Mouse (Mus musculus) stomach, embryonic 14.5 days (tissue): ENCODE data around the gene Vmn2r89. TPM values are rescaled to one million over a fixed set of nuclear protein-coding genes. Genes with fewer than 3 reads are reported as not detected.

ENCODE experiments used
- ATAC-seq: fragments of 200-750 bp; cut with Nextera tagmentation; 2 replicates; pipeline ENCODE4 v1.8.0; 2017; ENCODE audit warnings: low read depth, moderate TSS enrichment; ENCODE audit not compliant: insufficient number of reproducible peaks, insufficient read depth, low FRiP score
- H3K27ac ChIP-seq: fragments of 300-500 bp; sonication (generic); 2 replicates; pipeline ENCODE4 v1.5.1; 2014; ENCODE audit warnings: mild to moderate bottlenecking, low read length, moderate library complexity, mixed read lengths
- H3K27me3 ChIP-seq: fragments of 300-500 bp; sonication (generic); 2 replicates; pipeline ENCODE4 v1.6.1; 2014; ENCODE audit warnings: low read length, control low read depth, mixed read lengths; ENCODE audit not compliant: control insufficient read depth, insufficient read depth
- H3K36me3 ChIP-seq: fragments of 300-500 bp; sonication (generic); 2 replicates; pipeline ENCODE4 v1.6.1; 2014; ENCODE audit warnings: mild to moderate bottlenecking, control low read depth, low read length, moderate library complexity, mixed read lengths; ENCODE audit not compliant: control insufficient read depth, insufficient read depth
- H3K4me1 ChIP-seq: fragments of 300-500 bp; sonication (generic); 2 replicates; pipeline ENCODE4 v1.6.1; 2014; ENCODE audit warnings: low read length, control low read depth, mixed read lengths; ENCODE audit not compliant: control insufficient read depth, insufficient read depth
- H3K4me2 ChIP-seq: fragments of 300-500 bp; sonication (generic); replicated peaks from 2 replicates; pipeline ENCODE4 v1.6.1; 2014; ENCODE audit warnings: low read depth, low read length, control low read depth
- H3K4me3 ChIP-seq: fragments of 300-500 bp; sonication (generic); 2 replicates; pipeline ENCODE4 v1.5.1; 2014; ENCODE audit warnings: low read depth, low read length, control low read depth
- H3K9ac ChIP-seq: fragments of 300-500 bp; sonication (generic); replicated peaks from 2 replicates; pipeline ENCODE4 v1.6.1; 2014; ENCODE audit warnings: low read depth, mild to moderate bottlenecking, control low read depth, low read length, moderate library complexity, mixed read lengths
- H3K9me3 ChIP-seq: fragments of 300-500 bp; sonication (generic); 2 replicates; pipeline ENCODE4 v1.6.1; 2016; ENCODE audit warnings: low read depth, low read length, control low read depth; ENCODE audit not compliant: control insufficient read depth
- WGBS: fragments of 180-500 bp; shearing (Covaris S2); extraction: QIAGEN DNeasy Blood & Tissue Kit; methylation state at CpG from one replicate; pipeline ENCODE4 v1.1.7; 2014; 5-methylcytosine and 5-hydroxymethylcytosine counted together
- polyA plus RNA-seq: library from polyadenylated mRNA; unstranded; fragments of >200 nt; fragmentation: Nextera tagmentation; extraction: Ambion mirVana; gene quantifications from 2 replicates; pipeline ENCODE4 v1.2.1, GENCODE M21; 2014

The Vmn2r89 gene
- polyA plus RNA-seq, 1 experiment from 2014 or later = not detected

GRCm38 (mm10) chr14:51507416-51507815 is 55.8 kb downstream of the Vmn2r89 start:
- ATAC-seq = no peak
- WGBS = 94% methylated on average over 8 of the region's 8 CpGs
- Histone ChIP-seq H3K9ac (no peak overlapping the region), H3K4me3 (no peak overlapping the region), H3K4me1 (no peaks in the 10 kb centered on the region), H3K27ac (no peak overlapping the region), H3K27me3 (no peaks in the 10 kb centered on the region), H3K36me3 (no peaks in the 10 kb centered on the region), H3K9me3 (no peaks in the 10 kb centered on the region), H3K4me2 (no peak overlapping the region)

Other genes starting within 250 kb of the Vmn2r89 start
- not detected in 2 replicates for gene Ear14, start 248.5 kb upstream of the Vmn2r89 start, polyA plus RNA-seq
- not detected in 2 replicates for gene Rnase2a, start 195.7 kb upstream of the Vmn2r89 start, polyA plus RNA-seq
- not detected in 2 replicates for gene Gm7247, start 90.1 kb upstream of the Vmn2r89 start, polyA plus RNA-seq
- gene Vmn2r88, start 41.0 kb upstream of the Vmn2r89 start, polyA plus RNA-seq = not detected in 2 replicates
- gene Gm5622, start 100.9 kb downstream of the Vmn2r89 start, polyA plus RNA-seq = not detected in 2 replicates
- not detected in 2 replicates for gene Gm17175, start 122.2 kb downstream of the Vmn2r89 start, polyA plus RNA-seq
- gene Gm17174, start 140.3 kb downstream of the Vmn2r89 start, polyA plus RNA-seq = not detected in 2 replicates
- not detected in 2 replicates for gene Gm17078, start 159.5 kb downstream of the Vmn2r89 start, polyA plus RNA-seq
- gene Gm4181, start 183.8 kb downstream of the Vmn2r89 start, polyA plus RNA-seq = not detected in 2 replicates
- gene Gm17079, start 243.6 kb downstream of the Vmn2r89 start, polyA plus RNA-seq = not detected in 2 replicates